Mouse (Mus musculus) hindbrain, postnatal 0 days (tissue): ENCODE results near the gene Acsl4. TPM values are rescaled to one million over a fixed set of nuclear protein-coding genes. Genes with fewer than 3 reads are reported as not detected.
A peak's percentile ranks its signal among the peaks of the same experiment; 100 is the strongest.

Experiments used
- ATAC-seq: fragments of 200-750 bp; cut with Nextera tagmentation; 2 replicates; pipeline ENCODE4 v1.8.0; 2017; ENCODE audit warnings: mild to moderate bottlenecking, moderate TSS enrichment, moderate library complexity
- DNase-seq: peaks from one replicate; pipeline ENCODE4 v3.0.0-alpha.2; 2015; ENCODE audit warnings: low spot score
- H3K27ac ChIP-seq: fragments of 300-500 bp; sonication (generic); 2 replicates; pipeline ENCODE4 v1.5.1; 2014; ENCODE audit warnings: mild to moderate bottlenecking
- H3K27me3 ChIP-seq: fragments of 300-500 bp; sonication (generic); 2 replicates; pipeline ENCODE4 v1.6.1; 2014; ENCODE audit warnings: low read length, mixed read lengths; ENCODE audit not compliant: insufficient read depth
- H3K36me3 ChIP-seq: fragments of 300-500 bp; sonication (generic); 2 replicates; pipeline ENCODE4 v1.6.1; 2014; ENCODE audit warnings: low read length, mixed read lengths; ENCODE audit not compliant: insufficient read depth
- H3K4me1 ChIP-seq: fragments of 300-500 bp; sonication (generic); 2 replicates; pipeline ENCODE4 v1.6.1; 2014; ENCODE audit warnings: antibody characterized with exemption, low read length, mixed read lengths; ENCODE audit not compliant: insufficient read depth
- H3K4me2 ChIP-seq: fragments of 300-500 bp; sonication (generic); 2 replicates; pipeline ENCODE4 v1.6.1; 2014; ENCODE audit warnings: low read depth, mild to moderate bottlenecking, low read length, moderate library complexity, mixed read lengths
- H3K4me3 ChIP-seq: fragments of 300-500 bp; sonication (generic); 2 replicates; pipeline ENCODE4 v1.5.1; 2014; ENCODE audit warnings: low read length
- H3K9ac ChIP-seq: fragments of 300-500 bp; sonication (generic); replicated peaks from 2 replicates; pipeline ENCODE4 v1.6.1; 2014; ENCODE audit warnings: mild to moderate bottlenecking, low read length, moderate library complexity, mixed read lengths
- H3K9me3 ChIP-seq: fragments of 300-500 bp; sonication (generic); 2 replicates; pipeline ENCODE4 v1.6.1; 2016; ENCODE audit warnings: low read length, mixed read lengths
- CTCF ChIP-seq: IDR thresholded peaks from 2 replicates; pipeline ENCODE4 v1.5.1; 2016; ENCODE audit warnings: antibody characterized with exemption, control low read depth, low read depth
- WGBS: fragments of 180-500 bp; shearing (Covaris S2); extraction: QIAGEN DNeasy Blood & Tissue Kit; methylation state at CpG from one replicate; pipeline ENCODE4 v1.1.7; 2014; 5-methylcytosine and 5-hydroxymethylcytosine counted together
- polyA plus RNA-seq: library from polyadenylated mRNA; unstranded; fragments of >200 nt; fragmentation: Nextera tagmentation; extraction: Ambion mirVana; gene quantifications from 2 replicates; pipeline ENCODE4 v1.2.1, GENCODE M21; 2015
- total RNA-seq: library from RNA; depleted of rRNA; stranded (reverse); fragments of >200 nt; gene quantifications from 2 replicates; pipeline ENCODE4 v1.2.3, GENCODE M21; 2014; rRNA removed

Acsl4 gene
- total RNA-seq (28.2 and 30.0 TPM in 2 replicates), polyA plus RNA-seq (30.3 and 31.4 TPM in 2 replicates)

DNA sequence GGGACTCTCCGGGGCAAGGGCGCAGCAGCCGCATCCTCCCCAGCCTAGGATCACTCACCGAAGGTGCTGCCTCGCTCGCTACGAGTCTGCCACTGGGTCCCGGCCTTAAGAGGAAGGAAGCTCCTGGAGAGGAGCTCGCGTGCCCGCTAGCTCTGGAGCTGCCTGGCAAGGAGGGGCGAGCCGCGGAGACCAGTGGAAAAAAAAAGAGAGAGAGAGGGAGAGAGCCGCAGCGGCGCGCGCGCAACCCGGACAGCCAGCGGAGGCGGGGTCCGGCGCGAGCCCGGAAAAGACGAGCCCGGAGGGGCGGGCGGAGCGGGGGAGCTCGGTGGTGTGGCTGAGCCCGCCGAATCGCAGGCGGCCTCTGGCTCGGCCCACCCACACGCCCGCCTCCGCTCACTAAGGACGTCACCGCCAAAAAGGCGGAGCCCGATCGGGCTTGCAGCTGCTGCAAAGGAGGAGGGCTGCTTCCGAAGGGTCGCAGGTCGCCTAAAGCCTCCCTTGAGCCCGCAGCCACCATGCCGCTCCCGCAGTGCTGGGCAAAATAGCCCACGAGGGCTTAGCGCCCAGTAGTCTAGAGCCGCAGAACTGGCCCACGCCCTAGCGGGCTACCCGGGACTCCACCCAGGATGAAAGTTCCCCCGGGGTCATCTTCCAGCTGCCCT lies at the start of gene Acsl4:
Gene Acsl4, minus strand, starts transcription at position 289 of the 662 bp plus-strand sequence.
- H3K9me3 ChIP-seq = no peaks in the 10 kb centered on the region
- WGBS = 27% methylated on average over 54 of the region's 59 CpGs
- ATAC-seq (peak; percentile 99), DNase-seq (peak; percentile 93)
- peak within 1 kb of the TSS; percentile 63 for H3K4me2 ChIP-seq
- no peaks in the 10 kb centered on the region for H3K4me1 ChIP-seq
- no peaks in the 10 kb centered on the region for H3K36me3 ChIP-seq
- peak within 1 kb of the TSS; percentile 61 for H3K9ac ChIP-seq
- no peaks in the 10 kb centered on the region for H3K27me3 ChIP-seq
- no peak for TF ChIP-seq CTCF
- peak within 1 kb of the TSS; percentile 74 for H3K27ac ChIP-seq
- peak within 1 kb of the TSS; percentile 57 for H3K4me3 ChIP-seq

GRCm38 (mm10) chrX:142437971-142438504 lies 47.7 kb upstream of the Acsl4 start:
- DNase-seq (no peak), ATAC-seq (no peak)
- Histone ChIP-seq H3K4me3 (no peak overlapping the region), H3K27ac (no peak overlapping the region), H3K9ac (no peak overlapping the region), H3K36me3 (no peaks in the 10 kb centered on the region), H3K4me2 (no peak overlapping the region), H3K9me3 (no peaks in the 10 kb centered on the region), H3K4me1 (no peaks in the 10 kb centered on the region), H3K27me3 (no peaks in the 10 kb centered on the region)
- 39% methylated on average over 4 of the region's 4 CpGs for WGBS
- TF ChIP-seq CTCF = no peak

DNA sequence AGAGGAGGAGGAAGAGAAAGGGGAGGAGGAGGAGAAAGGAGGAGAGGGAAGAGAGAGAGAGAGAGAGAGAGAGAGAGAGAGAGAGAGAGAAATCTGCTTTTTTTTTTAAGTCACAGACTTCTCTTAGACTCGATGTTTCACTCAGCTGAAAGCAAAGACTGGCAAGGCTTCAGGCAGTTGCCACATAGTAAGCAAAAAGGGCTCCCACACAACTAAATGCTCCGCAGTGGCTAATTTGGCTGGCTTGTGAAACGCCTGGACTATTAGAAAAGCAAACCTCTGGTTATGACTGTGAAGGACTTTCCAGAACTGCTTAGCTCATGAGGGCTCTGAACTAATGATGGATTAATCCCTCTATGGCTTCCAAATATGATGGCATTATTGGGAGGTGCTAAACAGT lies 42.5 kb upstream of the Acsl4 start:
- no peaks in the 10 kb centered on the region for H3K9me3 ChIP-seq
- H3K4me3 ChIP-seq = no peak overlapping the region
- DNase-seq = no peak
- no peak overlapping the region for H3K27ac ChIP-seq
- ATAC-seq = no peak
- no peaks in the 10 kb centered on the region for H3K4me1 ChIP-seq
- no peak for TF ChIP-seq CTCF
- WGBS = 78% methylated on average over 3 of the region's 3 CpGs
- no peak overlapping the region for H3K9ac ChIP-seq
- H3K27me3 ChIP-seq = no peaks in the 10 kb centered on the region
- no peaks in the 10 kb centered on the region for H3K36me3 ChIP-seq
- H3K4me2 ChIP-seq = no peak overlapping the region

GRCm38 (mm10) chrX:142427111-142427510 lies 36.8 kb upstream of the Acsl4 start:
- H3K4me1 ChIP-seq = no peaks in the 10 kb centered on the region
- no peak for ATAC-seq
- no peak overlapping the region for H3K4me3 ChIP-seq
- H3K27me3 ChIP-seq = no peaks in the 10 kb centered on the region
- no peak overlapping the region for H3K4me2 ChIP-seq
- no peak overlapping the region for H3K9ac ChIP-seq
- no peak overlapping the region for H3K27ac ChIP-seq
- 60% methylated on average over 4 of the region's 4 CpGs for WGBS
- TF ChIP-seq CTCF = no peak
- no peak for DNase-seq
- no peaks in the 10 kb centered on the region for H3K36me3 ChIP-seq
- H3K9me3 ChIP-seq = no peaks in the 10 kb centered on the region

DNA sequence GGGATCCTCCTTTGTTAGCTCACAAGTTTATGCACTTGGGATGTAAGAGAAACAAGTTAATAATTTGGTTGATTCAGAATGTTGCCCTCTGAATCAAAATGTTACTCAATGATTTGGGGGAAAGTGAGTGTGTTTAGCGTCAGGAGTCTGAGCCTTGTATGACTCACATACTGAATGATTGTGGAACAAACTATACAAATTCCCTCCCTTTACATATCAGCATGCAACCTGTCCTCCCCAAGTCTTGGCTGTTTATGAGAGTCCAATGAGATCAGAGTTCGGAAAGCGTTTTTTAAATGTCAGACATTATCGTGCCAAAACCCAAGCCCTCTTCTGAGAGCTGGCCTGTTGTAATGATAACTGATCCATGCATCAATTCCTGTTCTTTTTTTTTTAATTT lies 36.3 kb upstream of the Acsl4 start:
- Histone ChIP-seq H3K4me2 (no peak overlapping the region), H3K36me3 (no peaks in the 10 kb centered on the region), H3K9ac (no peak overlapping the region), H3K9me3 (no peaks in the 10 kb centered on the region), H3K27ac (no peak overlapping the region), H3K4me1 (no peaks in the 10 kb centered on the region), H3K27me3 (no peaks in the 10 kb centered on the region), H3K4me3 (no peak overlapping the region)
- 77% methylated on average over 4 of the region's 4 CpGs for WGBS
- TF ChIP-seq CTCF = no peak
- DNase-seq (no peak), ATAC-seq (no peak)

- no peaks in the 10 kb centered on the region for H3K4me1 ChIP-seq
- H3K27me3 ChIP-seq = no peaks in the 10 kb centered on the region
Observed at GRCm38 (mm10) chrX:142413884-142414283, 23.5 kb upstream of the Acsl4 start.

DNA sequence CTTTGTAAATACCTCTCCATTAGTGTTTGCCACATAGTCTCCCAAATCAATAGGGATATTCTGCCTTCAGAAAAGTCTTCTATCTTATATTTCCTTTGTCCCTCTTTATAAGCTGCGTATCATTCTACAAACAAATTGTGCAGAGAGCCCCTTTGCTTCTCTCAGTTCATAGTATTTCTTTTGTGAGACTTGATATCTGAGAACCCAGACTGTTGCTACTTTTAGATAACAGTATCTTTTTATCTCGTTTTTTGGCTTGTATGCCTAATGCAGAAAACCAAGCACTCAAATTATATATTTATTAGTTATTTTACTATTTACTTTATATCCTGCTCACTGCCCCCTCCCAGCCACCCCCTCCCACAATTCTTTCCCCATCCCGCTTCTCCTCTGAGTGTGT lies 19.7 kb upstream of the Acsl4 start:
- DNase-seq (no peak), ATAC-seq (no peak)
- Histone ChIP-seq H3K4me3 (no peak overlapping the region), H3K9ac (no peak overlapping the region), H3K27me3 (no peaks in the 10 kb centered on the region), H3K4me1 (no peaks in the 10 kb centered on the region), H3K36me3 (no peaks in the 10 kb centered on the region), H3K9me3 (no peaks in the 10 kb centered on the region), H3K4me2 (no peak overlapping the region), H3K27ac (no peak overlapping the region)
- WGBS = 82% methylated on average over 3 of the region's 3 CpGs
- no peak for TF ChIP-seq CTCF

More at GRCm38 (mm10) chrX:142413884-142414283, 23.5 kb upstream of the Acsl4 start:
- no peaks in the 10 kb centered on the region for H3K36me3 ChIP-seq
- DNase-seq (no peak), ATAC-seq (no peak)
- H3K9me3 ChIP-seq = no peaks in the 10 kb centered on the region
- no peak overlapping the region for H3K4me3 ChIP-seq
- TF ChIP-seq CTCF = no peak
- no peak overlapping the region for H3K27ac ChIP-seq
- 70% methylated on average over 2 of the region's 2 CpGs for WGBS
- H3K9ac ChIP-seq = no peak overlapping the region
- no peak overlapping the region for H3K4me2 ChIP-seq
